Mouse (Mus musculus): Measurements from ENCODE around the gene Tmem233.

DNA sequence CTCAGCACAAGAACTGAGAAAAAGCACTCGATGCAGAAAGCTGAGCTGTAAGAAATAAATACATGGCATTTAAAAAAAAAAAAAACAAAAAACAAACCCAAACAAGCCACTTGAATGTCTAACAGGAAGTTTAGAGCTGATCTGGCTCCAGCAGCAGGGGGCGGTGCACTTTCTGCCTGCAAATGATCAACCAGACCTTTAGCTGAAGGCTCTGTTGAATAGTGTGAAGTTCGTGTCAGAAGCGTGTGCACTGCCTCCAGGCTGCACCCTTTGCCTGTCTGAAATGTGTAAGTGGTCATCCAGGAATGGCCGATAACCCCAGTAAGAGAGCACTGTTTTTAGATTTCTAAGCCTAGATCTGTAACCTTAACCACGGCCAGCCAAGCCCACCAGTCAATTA, 64.3 kb downstream of the Tmem233 start:
- TF ChIP-seq CTCF (conservative IDR thresholded peaks at IDR 0.05; ENCODE audit: low read length) (no peak), POU5F1 (IDR thresholded peaks at IDR 0.05; ENCODE audit: borderline replicate concordance, low read length) (no peak)
